Mouse (Mus musculus): Measurements from ENCODE around the gene Nbeal2. TPM values are rescaled to one million over a fixed set of nuclear protein-coding genes. Genes with fewer than 3 reads are reported as not detected.

Nbeal2 gene
- polyA plus RNA-seq, 1 experiment from 2014 or later = 1.7 TPM

- Histone ChIP-seq H3K4me3 (no peak overlapping the region), H3K9ac (no peak overlapping the region), H3K9me3 (no peaks in the 10 kb centered on the region), H3K36me3 (no peaks in the 10 kb centered on the region), H3K4me1 (no peaks in the 10 kb centered on the region), H3K27me3 (no peaks in the 10 kb centered on the region), H3K27ac (no peak overlapping the region), H3K4me2 (replicated peaks) (no peak overlapping the region)
- 76% methylated on average over 5 of the region's 5 CpGs for WGBS
- no peak for ATAC-seq (ENCODE audit: insufficient number of reproducible peaks, insufficient read depth, low FRiP score, low TSS enrichment)
These were observed 13.0 kb downstream of the Nbeal2 start for GRCm38 (mm10) chr9:110641006-110641405.

GRCm38 (mm10) chr9:110638611-110639021 lies 15.3 kb downstream of the Nbeal2 start:
- H3K27me3 ChIP-seq = peaks cover 13% of the 10 kb centered on the region
- H3K9ac ChIP-seq = no peak overlapping the region
- no peaks in the 10 kb centered on the region for H3K9me3 ChIP-seq
- H3K36me3 ChIP-seq = no peaks in the 10 kb centered on the region
- 85% methylated on average over 10 of the region's 10 CpGs for WGBS
- H3K27ac ChIP-seq = no peak overlapping the region
- no peak overlapping the region for H3K4me2 ChIP-seq (replicated peaks)
- no peak for ATAC-seq (ENCODE audit: insufficient number of reproducible peaks, insufficient read depth, low FRiP score, low TSS enrichment)
- H3K4me3 ChIP-seq = no peak overlapping the region
- peaks cover 4% of the 10 kb centered on the region; the same call in 1 of the 2 replicates for H3K4me1 ChIP-seq

- Histone ChIP-seq H3K9me3 (no peaks in the 10 kb centered on the region), H3K27me3 (peaks cover 47% of the 10 kb centered on the region), H3K36me3 (no peaks in the 10 kb centered on the region), H3K4me1 (peaks cover 14% of the 10 kb centered on the region), H3K4me3 (no peak overlapping the region), H3K27ac (no peak overlapping the region), H3K9ac (no peak overlapping the region), H3K4me2 (replicated peaks) (0 out of 2 replicates have a peak overlapping the region, but pooled peaks have one; percentile 8)
- no peak for ATAC-seq (ENCODE audit: insufficient number of reproducible peaks, insufficient read depth, low FRiP score, low TSS enrichment)
- WGBS = 6% methylated on average over 19 of the region's 19 CpGs
These were observed 18.7 kb downstream of the Nbeal2 start for GRCm38 (mm10) chr9:110635225-110635624.

- WGBS = 70% methylated on average over 17 of the region's 17 CpGs
- Histone ChIP-seq H3K4me1 (peaks cover 14% of the 10 kb centered on the region), H3K9ac (no peak overlapping the region), H3K4me3 (no peak overlapping the region), H3K4me2 (replicated peaks) (no peak overlapping the region), H3K9me3 (no peaks in the 10 kb centered on the region), H3K27ac (no peak overlapping the region), H3K27me3 (peaks cover 53% of the 10 kb centered on the region), H3K36me3 (no peaks in the 10 kb centered on the region)
- ATAC-seq (ENCODE audit: insufficient number of reproducible peaks, insufficient read depth, low FRiP score, low TSS enrichment) = no peak
These were observed 20.1 kb downstream of the Nbeal2 start for GRCm38 (mm10) chr9:110633882-110634281.

GRCm38 (mm10) chr9:110632671-110633070 lies 21.3 kb downstream of the Nbeal2 start:
- Histone ChIP-seq H3K27ac (no peak overlapping the region), H3K27me3 (peaks cover 53% of the 10 kb centered on the region), H3K4me3 (no peak overlapping the region), H3K9ac (no peak overlapping the region), H3K36me3 (no peaks in the 10 kb centered on the region), H3K9me3 (no peaks in the 10 kb centered on the region), H3K4me2 (replicated peaks) (no peak overlapping the region), H3K4me1 (peaks cover 14% of the 10 kb centered on the region)
- 79% methylated on average over 15 of the region's 15 CpGs for WGBS
- ATAC-seq (ENCODE audit: insufficient number of reproducible peaks, insufficient read depth, low FRiP score, low TSS enrichment) = no peak

- Histone ChIP-seq H3K4me3 (peak overlapping the region; percentile 26), H3K9ac (0 out of 2 replicates have a peak overlapping the region, but pooled peaks have one; percentile 21), H3K27me3 (peaks cover 53% of the 10 kb centered on the region)
These were observed 22.2 kb downstream of the Nbeal2 start for GRCm38 (mm10) chr9:110631651-110632275.

GRCm38 (mm10) chr9:110631191-110631590 lies 22.8 kb downstream of the Nbeal2 start:
- ATAC-seq (ENCODE audit: insufficient number of reproducible peaks, insufficient read depth, low FRiP score, low TSS enrichment) = 0 out of 2 replicates have a peak, but pooled peaks have one; percentile 49
- Histone ChIP-seq H3K36me3 (no peaks in the 10 kb centered on the region), H3K4me2 (replicated peaks) (peak overlapping the region; percentile 49), H3K27ac (no peak overlapping the region), H3K4me1 (peaks cover 14% of the 10 kb centered on the region), H3K9ac (no peak overlapping the region), H3K27me3 (peaks cover 53% of the 10 kb centered on the region), H3K9me3 (no peaks in the 10 kb centered on the region), H3K4me3 (peak overlapping the region; percentile 26; the same call in 1 of the 2 replicates)
- 7% methylated on average over 10 of the region's 10 CpGs for WGBS

More at GRCm38 (mm10) chr9:110631651-110632275, 22.2 kb downstream of the Nbeal2 start:
- ATAC-seq (ENCODE audit: insufficient number of reproducible peaks, insufficient read depth, low FRiP score, low TSS enrichment) = peak; percentile 28; the same call in 1 of the 2 replicates
- H3K4me1 ChIP-seq = peaks cover 14% of the 10 kb centered on the region
- H3K4me2 ChIP-seq (replicated peaks) = peak overlapping the region; percentile 49
- WGBS = 26% methylated on average over 30 of the region's 30 CpGs
- H3K27ac ChIP-seq = no peak overlapping the region
- no peaks in the 10 kb centered on the region for H3K36me3 ChIP-seq
- no peaks in the 10 kb centered on the region for H3K9me3 ChIP-seq

GRCm38 (mm10) chr9:110630171-110630570 lies 23.8 kb downstream of the Nbeal2 start:
- Histone ChIP-seq H3K9me3 (no peaks in the 10 kb centered on the region), H3K4me3 (no peak overlapping the region), H3K9ac (no peak overlapping the region), H3K4me1 (peaks cover 16% of the 10 kb centered on the region), H3K27ac (no peak overlapping the region), H3K4me2 (replicated peaks) (no peak overlapping the region), H3K27me3 (peaks cover 53% of the 10 kb centered on the region), H3K36me3 (no peaks in the 10 kb centered on the region)
- 83% methylated on average over 15 of the region's 15 CpGs for WGBS
- no peak for ATAC-seq (ENCODE audit: insufficient number of reproducible peaks, insufficient read depth, low FRiP score, low TSS enrichment)

- H3K36me3 ChIP-seq = peaks cover 26% of the 10 kb centered on the region
- 0 out of 2 replicates have a peak, but pooled peaks cover 8% of the 10 kb centered on the region for H3K27me3 ChIP-seq
- peaks cover 15% of the 10 kb centered on the region for H3K4me1 ChIP-seq
- 64% methylated on average over 11 of the region's 11 CpGs for WGBS
- H3K4me3 ChIP-seq = peak overlapping the region; percentile 50
- H3K27ac ChIP-seq = peak overlapping the region; percentile 87
- H3K4me2 ChIP-seq (replicated peaks) = peak overlapping the region; percentile 92
- no peak for ATAC-seq (ENCODE audit: insufficient number of reproducible peaks, insufficient read depth, low FRiP score, low TSS enrichment)
- H3K9ac ChIP-seq = peak overlapping the region; percentile 73
- no peaks in the 10 kb centered on the region for H3K9me3 ChIP-seq
These were observed 28.5 kb downstream of the Nbeal2 start for GRCm38 (mm10) chr9:110625350-110625908.

- WGBS = under 1% methylated on average over 41 of the region's 41 CpGs
- H3K9me3 ChIP-seq = no peaks in the 10 kb centered on the region
- peak within 1 kb of the TSS; percentile 73 for H3K9ac ChIP-seq
- peak; percentile 93 for ATAC-seq (ENCODE audit: insufficient number of reproducible peaks, insufficient read depth, low FRiP score, low TSS enrichment)
- H3K36me3 ChIP-seq = peaks cover 35% of the 10 kb centered on the region
- peak within 1 kb of the TSS; percentile 87 for H3K27ac ChIP-seq
- no peaks in the 10 kb centered on the region for H3K27me3 ChIP-seq
- peak within 1 kb of the TSS; percentile 50 for H3K4me3 ChIP-seq
- H3K4me1 ChIP-seq = peaks cover 15% of the 10 kb centered on the region
- peak within 1 kb of the TSS; percentile 92 for H3K4me2 ChIP-seq (replicated peaks)
These were observed 29.4 kb downstream of the Nbeal2 start, which contains the start of gene Nradd for GRCm38 (mm10) chr9:110624361-110625166. Gene Nradd, minus strand, starts transcription at chr9:110624452.

- 46% methylated on average over 8 of the region's 8 CpGs for WGBS
- peaks cover 15% of the 10 kb centered on the region for H3K4me1 ChIP-seq
- H3K4me3 ChIP-seq = peak overlapping the region; percentile 50
- no peaks in the 10 kb centered on the region for H3K9me3 ChIP-seq
- H3K4me2 ChIP-seq (replicated peaks) = peak overlapping the region; percentile 92
- peak overlapping the region; percentile 87 for H3K27ac ChIP-seq
- H3K36me3 ChIP-seq = peaks cover 44% of the 10 kb centered on the region
- ATAC-seq (ENCODE audit: insufficient number of reproducible peaks, insufficient read depth, low FRiP score, low TSS enrichment) = no peak
- peak overlapping the region; percentile 73 for H3K9ac ChIP-seq
- no peaks in the 10 kb centered on the region for H3K27me3 ChIP-seq
These were observed 30.4 kb downstream of the Nbeal2 start for GRCm38 (mm10) chr9:110623416-110624195.
